Mouse (Mus musculus): ENCODE measurements around the gene Rab4a. TPM values are rescaled to one million over a fixed set of nuclear protein-coding genes. Genes with fewer than 3 reads are reported as not detected.
A peak's percentile ranks its signal among the peaks of the same experiment; 100 is the strongest.

Rab4a gene
- polyA plus RNA-seq, 1 experiment from 2014 or later: 104 TPM

- Histone ChIP-seq H3K4me1 (replicated peaks; ENCODE audit: control insufficient read depth, insufficient read depth, low read length) (peaks cover 7% of the 10 kb centered on the region; the same call in 1 of the 2 replicates), H3K9me3 (ENCODE audit: control insufficient read depth) (no peaks in the 10 kb centered on the region), H3K36me3 (ENCODE audit: control insufficient read depth, insufficient read depth) (no peaks in the 10 kb centered on the region), H3K27ac (ENCODE audit: low read depth, low read length) (no peak overlapping the region), H3K4me3 (ENCODE audit: low read depth, low read length) (no peak overlapping the region), H3K9ac (ENCODE audit: low read depth, low read length) (no peak overlapping the region), H3K27me3 (replicated peaks; ENCODE audit: control insufficient read depth, insufficient read depth, low read length) (no peaks in the 10 kb centered on the region), H3K4me2 (replicated peaks; ENCODE audit: low read depth) (no peak overlapping the region)
- TF ChIP-seq CTCF (IDR thresholded peaks at IDR 0.05; ENCODE audit: low read depth): no peak
- no peak for ATAC-seq
- 83% methylated on average over 4 of the region's 4 CpGs for WGBS
Observed at GRCm38 (mm10) chr8:123849352-123849751, 43.6 kb downstream of the Rab4a start.

GRCm38 (mm10) chr8:123851590-123851989 lies 45.8 kb downstream of the Rab4a start:
- Histone ChIP-seq H3K4me2 (replicated peaks; ENCODE audit: low read depth) (no peak overlapping the region), H3K36me3 (ENCODE audit: control insufficient read depth, insufficient read depth) (no peaks in the 10 kb centered on the region), H3K4me3 (ENCODE audit: low read depth, low read length) (no peak overlapping the region), H3K27me3 (replicated peaks; ENCODE audit: control insufficient read depth, insufficient read depth, low read length) (no peaks in the 10 kb centered on the region), H3K9ac (ENCODE audit: low read depth, low read length) (no peak overlapping the region), H3K9me3 (ENCODE audit: control insufficient read depth) (no peaks in the 10 kb centered on the region), H3K27ac (ENCODE audit: low read depth, low read length) (no peak overlapping the region), H3K4me1 (replicated peaks; ENCODE audit: control insufficient read depth, insufficient read depth, low read length) (peaks cover 7% of the 10 kb centered on the region; the same call in 1 of the 2 replicates)
- no peak for ATAC-seq
- 33% methylated on average over 5 of the region's 5 CpGs for WGBS
- TF ChIP-seq CTCF (IDR thresholded peaks at IDR 0.05; ENCODE audit: low read depth): no peak

DNA sequence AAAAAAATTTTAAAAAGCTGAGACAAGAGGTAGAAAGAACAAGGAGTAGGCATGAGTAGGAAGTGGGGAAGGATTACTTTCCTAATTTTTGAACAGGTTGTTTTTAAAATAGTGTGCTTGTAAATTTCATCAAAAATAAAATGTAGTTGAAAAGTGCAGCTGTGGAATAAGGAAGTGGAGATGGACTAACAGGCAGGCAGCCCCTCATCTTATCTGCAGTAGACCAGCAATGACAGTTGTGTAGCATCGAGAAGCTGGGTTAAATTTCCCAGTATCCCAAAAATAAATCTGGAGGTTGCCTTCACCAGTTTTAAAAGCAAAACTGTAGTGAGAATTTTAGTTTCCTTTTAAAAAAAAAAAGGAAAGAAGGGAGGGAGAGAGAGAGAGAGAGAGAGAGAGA lies 48.5 kb downstream of the Rab4a start:
- H3K4me2 ChIP-seq (replicated peaks; ENCODE audit: low read depth): no peak overlapping the region
- WGBS: 81% methylated on average over 1 of the region's 1 CpGs
- H3K9me3 ChIP-seq (ENCODE audit: control insufficient read depth): no peaks in the 10 kb centered on the region
- H3K36me3 ChIP-seq (ENCODE audit: control insufficient read depth, insufficient read depth): no peaks in the 10 kb centered on the region
- ATAC-seq: no peak
- no peak overlapping the region for H3K4me3 ChIP-seq (ENCODE audit: low read depth, low read length)
- H3K27me3 ChIP-seq (replicated peaks; ENCODE audit: control insufficient read depth, insufficient read depth, low read length): no peaks in the 10 kb centered on the region
- H3K9ac ChIP-seq (ENCODE audit: low read depth, low read length): no peak overlapping the region
- no peaks in the 10 kb centered on the region for H3K4me1 ChIP-seq (replicated peaks; ENCODE audit: control insufficient read depth, insufficient read depth, low read length)
- TF ChIP-seq CTCF (IDR thresholded peaks at IDR 0.05; ENCODE audit: low read depth): no peak
- no peak overlapping the region for H3K27ac ChIP-seq (ENCODE audit: low read depth, low read length)

- no peaks in the 10 kb centered on the region for H3K36me3 ChIP-seq (ENCODE audit: control insufficient read depth, insufficient read depth)
- H3K27ac ChIP-seq (ENCODE audit: low read depth, low read length): no peak overlapping the region
- 88% methylated on average over 9 of the region's 9 CpGs for WGBS
- no peak for ATAC-seq
- no peaks in the 10 kb centered on the region for H3K27me3 ChIP-seq (replicated peaks; ENCODE audit: control insufficient read depth, insufficient read depth, low read length)
- no peaks in the 10 kb centered on the region for H3K4me1 ChIP-seq (replicated peaks; ENCODE audit: control insufficient read depth, insufficient read depth, low read length)
- no peak for TF ChIP-seq CTCF (IDR thresholded peaks at IDR 0.05; ENCODE audit: low read depth)
- no peak overlapping the region for H3K4me2 ChIP-seq (replicated peaks; ENCODE audit: low read depth)
- H3K4me3 ChIP-seq (ENCODE audit: low read depth, low read length): no peak overlapping the region
- no peaks in the 10 kb centered on the region for H3K9me3 ChIP-seq (ENCODE audit: control insufficient read depth)
- H3K9ac ChIP-seq (ENCODE audit: low read depth, low read length): no peak overlapping the region
Observed at GRCm38 (mm10) chr8:123854733-123855475, 49.1 kb downstream of the Rab4a start.

DNA sequence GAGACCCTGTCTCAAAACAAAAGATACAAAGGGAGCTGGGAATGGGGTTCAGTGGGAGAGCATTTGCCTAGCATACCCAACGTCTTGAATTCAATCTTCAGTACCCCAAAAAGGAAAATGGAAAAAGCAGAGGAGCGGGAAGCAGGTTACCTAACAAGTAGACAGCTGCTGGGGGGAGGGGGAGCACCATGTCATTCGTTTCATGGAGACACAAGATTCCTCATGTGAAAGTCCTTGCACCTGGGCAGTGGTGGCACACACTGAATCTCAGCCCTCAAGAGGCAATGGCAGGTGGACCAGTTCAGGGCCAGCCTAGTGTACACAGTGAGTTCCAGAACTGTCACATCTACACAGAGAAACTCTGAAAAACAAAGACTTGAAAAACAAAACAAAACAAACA lies 51.6 kb downstream of the Rab4a start:
- Histone ChIP-seq H3K27ac (ENCODE audit: low read depth, low read length) (no peak overlapping the region), H3K4me1 (replicated peaks; ENCODE audit: control insufficient read depth, insufficient read depth, low read length) (no peaks in the 10 kb centered on the region), H3K4me3 (ENCODE audit: low read depth, low read length) (no peak overlapping the region), H3K4me2 (replicated peaks; ENCODE audit: low read depth) (no peak overlapping the region), H3K9ac (ENCODE audit: low read depth, low read length) (no peak overlapping the region), H3K27me3 (replicated peaks; ENCODE audit: control insufficient read depth, insufficient read depth, low read length) (no peaks in the 10 kb centered on the region), H3K9me3 (ENCODE audit: control insufficient read depth) (no peaks in the 10 kb centered on the region), H3K36me3 (ENCODE audit: control insufficient read depth, insufficient read depth) (no peaks in the 10 kb centered on the region)
- WGBS: 81% methylated on average over 3 of the region's 3 CpGs
- no peak for ATAC-seq
- no peak for TF ChIP-seq CTCF (IDR thresholded peaks at IDR 0.05; ENCODE audit: low read depth)

GRCm38 (mm10) chr8:123858574-123858940 lies 52.8 kb downstream of the Rab4a start:
- Histone ChIP-seq H3K4me2 (replicated peaks; ENCODE audit: low read depth) (peak overlapping the region; percentile 98), H3K4me3 (ENCODE audit: low read depth, low read length) (peak overlapping the region; percentile 81), H3K4me1 (replicated peaks; ENCODE audit: control insufficient read depth, insufficient read depth, low read length) (no peaks in the 10 kb centered on the region), H3K27me3 (replicated peaks; ENCODE audit: control insufficient read depth, insufficient read depth, low read length) (no peaks in the 10 kb centered on the region; the same call in 1 of the 2 replicates), H3K9ac (ENCODE audit: low read depth, low read length) (peak overlapping the region; percentile 60), H3K9me3 (ENCODE audit: control insufficient read depth) (no peaks in the 10 kb centered on the region), H3K36me3 (ENCODE audit: control insufficient read depth, insufficient read depth) (no peaks in the 10 kb centered on the region), H3K27ac (ENCODE audit: low read depth, low read length) (no peak overlapping the region)
- ATAC-seq: no peak
- peak; percentile 34 for TF ChIP-seq CTCF (IDR thresholded peaks at IDR 0.05; ENCODE audit: low read depth)
- 2% methylated on average over 17 of the region's 17 CpGs for WGBS
